Mouse (Mus musculus) MEL (cell line): ENCODE measurements around the gene Pik3r4. TPM values are rescaled to one million over a fixed set of nuclear protein-coding genes. Genes with fewer than 3 reads are reported as not detected.

Source experiments
- DNase-seq: peaks from one replicate; pipeline ENCODE4 v3.0.0; 2011; ENCODE audit warnings: low read depth, low spot score
- H3K27ac ChIP-seq: 2 replicates; pipeline ENCODE4 v1.5.1; 2012; ENCODE audit warnings: low read depth, mild to moderate bottlenecking, control low read depth, low read length, moderate library complexity; ENCODE audit not compliant: control insufficient read depth
- H3K27me3 ChIP-seq, 2 experiments: fragments of 150-350 bp in 1 of 2; sonication (generic) in 1 of 2; 2 replicates each; pipeline ENCODE4 v1.6.1; 2012; ENCODE audit warnings: low read length in 2 of 2, mild to moderate bottlenecking in 2 of 2, improper control_type of control experiment in 1 of 2, moderate library complexity in 1 of 2; ENCODE audit not compliant: insufficient read depth in 2 of 2, control insufficient read depth in 1 of 2
- H3K36me3 ChIP-seq, 2 experiments: 2 replicates each; pipeline ENCODE4 v1.6.1; 2012 to 2014; ENCODE audit warnings: low read length in 2 of 2, improper control_type of control experiment in 1 of 2, inconsistent platforms in 1 of 2, mild to moderate bottlenecking in 1 of 2; ENCODE audit not compliant: insufficient read depth in 2 of 2, control insufficient read depth in 1 of 2
- H3K4me1 ChIP-seq, 2 experiments: fragments of 150-350 bp in 1 of 2; sonication (generic) in 1 of 2; 2 replicates each; pipeline ENCODE4 v1.6.1; 2012; ENCODE audit warnings: low read length in 2 of 2, improper control_type of control experiment in 1 of 2, mild to moderate bottlenecking in 1 of 2; ENCODE audit not compliant: insufficient read depth in 2 of 2, control insufficient read depth in 1 of 2
- H3K4me3 ChIP-seq, 2 experiments: fragments of 150-350 bp in 1 of 2; sonication (generic) in 1 of 2; 2 replicates each; pipeline ENCODE4 v1.5.1; 2012; ENCODE audit warnings: low read depth in 2 of 2, low read length in 2 of 2, mild to moderate bottlenecking in 2 of 2, moderate library complexity in 2 of 2, control low read depth in 1 of 2, improper control_type of control experiment in 1 of 2; ENCODE audit not compliant: control insufficient read depth in 1 of 2, insufficient read depth in 1 of 2
- H3K79me2 ChIP-seq: 2 replicates; pipeline ENCODE4 v1.6.1; 2012; ENCODE audit warnings: mild to moderate bottlenecking, low read length, moderate library complexity; ENCODE audit not compliant: control insufficient read depth, poor library complexity, insufficient read depth
- H3K9ac ChIP-seq: 2 replicates; pipeline ENCODE4 v1.6.1; 2012; ENCODE audit warnings: low read depth, mild to moderate bottlenecking, control low read depth, low read length, moderate library complexity; ENCODE audit not compliant: control insufficient read depth, poor library complexity, severe bottlenecking
- H3K9me3 ChIP-seq: fragments of 150-350 bp; sonication (generic); replicated peaks from 2 replicates; pipeline ENCODE4 v1.6.1; 2012; ENCODE audit warnings: mild to moderate bottlenecking, low read length, improper control_type of control experiment, moderate library complexity; ENCODE audit not compliant: insufficient read depth
- ELF1 ChIP-seq: IDR thresholded peaks from 2 replicates; pipeline ENCODE4 v1.6.1; 2014; ENCODE audit warnings: low read depth, mild to moderate bottlenecking, inconsistent platforms, low read length, improper control_type of control experiment, moderate library complexity
- EP300 ChIP-seq, 2 experiments: IDR thresholded peaks; 2 replicates each; pipeline ENCODE4 v1.6.1; 2011; ENCODE audit warnings: improper control_type of control experiment in 2 of 2, low read length in 2 of 2, low read depth in 1 of 2, mild to moderate bottlenecking in 1 of 2
- GABPA ChIP-seq: IDR thresholded peaks from 2 replicates; pipeline ENCODE4 v1.6.1; 2012; ENCODE audit warnings: low read depth, mild to moderate bottlenecking, inconsistent platforms, low read length, improper control_type of control experiment, moderate library complexity
- MYB ChIP-seq: IDR thresholded peaks from 2 replicates; pipeline ENCODE4 v1.6.1; 2011; ENCODE audit warnings: mild to moderate bottlenecking, low read depth, low read length, improper control_type of control experiment
- NELFE ChIP-seq: IDR thresholded peaks from 2 replicates; pipeline ENCODE4 v1.6.1; 2011; ENCODE audit warnings: low read depth, low read length, improper control_type of control experiment
- POLR2A ChIP-seq, 2 experiments: IDR thresholded peaks; 2 replicates each; pipeline ENCODE4 v1.6.1; 2011 to 2012; ENCODE audit warnings: low read length in 2 of 2, mild to moderate bottlenecking in 2 of 2, control low read depth in 1 of 2, improper control_type of control experiment in 1 of 2, low read depth in 1 of 2, moderate library complexity in 1 of 2; ENCODE audit not compliant: control insufficient read depth in 1 of 2, insufficient read depth in 1 of 2, poor library complexity in 1 of 2
- POLR2AphosphoS2 ChIP-seq: IDR thresholded peaks from 2 replicates; pipeline ENCODE4 v1.6.1; 2011; ENCODE audit warnings: low read length, improper control_type of control experiment
- POLR2AphosphoS5 ChIP-seq: IDR thresholded peaks from 2 replicates; pipeline ENCODE4 v1.6.1; 2012; ENCODE audit warnings: low read depth, borderline replicate concordance, mild to moderate bottlenecking, inconsistent platforms, low read length, moderate library complexity, mixed read lengths
- RAD21 ChIP-seq: IDR thresholded peaks from 2 replicates; pipeline ENCODE4 v1.6.1; 2011; ENCODE audit warnings: mild to moderate bottlenecking, low read depth, low read length, improper control_type of control experiment
- RCOR1 ChIP-seq: IDR thresholded peaks from 2 replicates; pipeline ENCODE4 v1.6.1; 2012; ENCODE audit warnings: low read depth, mild to moderate bottlenecking, inconsistent platforms, low read length, improper control_type of control experiment
- SMC3 ChIP-seq: IDR thresholded peaks from 2 replicates; pipeline ENCODE4 v1.6.1; 2011; ENCODE audit warnings: low read depth, low read length, improper control_type of control experiment
- TAL1 ChIP-seq: IDR thresholded peaks from 2 replicates; pipeline ENCODE4 v1.6.1; 2012; ENCODE audit warnings: mild to moderate bottlenecking, inconsistent platforms, low read length, moderate library complexity, mixed read lengths
- TBP ChIP-seq: IDR thresholded peaks from 2 replicates; pipeline ENCODE4 v1.8.0; 2011; ENCODE audit warnings: low read depth, low read length, improper control_type of control experiment
- TCF12 ChIP-seq: IDR thresholded peaks from 2 replicates; pipeline ENCODE4 v1.6.1; 2014; ENCODE audit warnings: low read depth, mild to moderate bottlenecking, inconsistent platforms, low read length, improper control_type of control experiment, moderate library complexity
- UBTF ChIP-seq: IDR thresholded peaks from 2 replicates; pipeline ENCODE4 v1.6.1; 2012; ENCODE audit warnings: low read depth, mild to moderate bottlenecking, inconsistent platforms, low read length, improper control_type of control experiment, moderate library complexity, borderline replicate concordance; ENCODE audit not compliant: insufficient read depth
- USF1 ChIP-seq: IDR thresholded peaks from 2 replicates; pipeline ENCODE4 v1.6.1; 2014; ENCODE audit warnings: low read depth, mild to moderate bottlenecking, inconsistent platforms, low read length, improper control_type of control experiment, moderate library complexity
- ZC3H11A ChIP-seq: IDR thresholded peaks from 2 replicates; pipeline ENCODE4 v1.6.1; 2012; ENCODE audit warnings: low read depth, mild to moderate bottlenecking, inconsistent platforms, low read length, improper control_type of control experiment
- ZKSCAN1 ChIP-seq: IDR thresholded peaks from 2 replicates; pipeline ENCODE4 v1.6.1; 2012; ENCODE audit warnings: low read depth, mild to moderate bottlenecking, inconsistent platforms, low read length, improper control_type of control experiment, moderate library complexity
- ZMIZ1 ChIP-seq: IDR thresholded peaks from 2 replicates; pipeline ENCODE4 v1.6.1; 2012; ENCODE audit warnings: low read depth, mild to moderate bottlenecking, inconsistent platforms, low read length, improper control_type of control experiment, moderate library complexity
- polyA plus RNA-seq, 2 experiments: library from polyadenylated mRNA; stranded (reverse) in 1 of 2; unstranded in 1 of 2; fragments of >175 nt in 1 of 2; fragments of >200 nt in 1 of 2; gene quantifications; 2 replicates each; pipeline versions ENCODE4 v1.2.1 to v1.2.4; 2012; ENCODE audit warnings: low replicate concordance in 2 of 2, low read depth in 1 of 2; ENCODE audit not compliant: insufficient read length in 2 of 2, insufficient read depth in 1 of 2, missing spikeins in 1 of 2
- total RNA-seq: library from RNA; depleted of rRNA; stranded (reverse); fragments of 300-350 nt; gene quantifications from 2 replicates; pipeline ENCODE4 v1.2.3, GENCODE M21; 2012

Gene Pik3r4
- total and polyA plus RNA-seq, 3 experiments, result 6.6 to 139 (median 22.9) TPM

DNA sequence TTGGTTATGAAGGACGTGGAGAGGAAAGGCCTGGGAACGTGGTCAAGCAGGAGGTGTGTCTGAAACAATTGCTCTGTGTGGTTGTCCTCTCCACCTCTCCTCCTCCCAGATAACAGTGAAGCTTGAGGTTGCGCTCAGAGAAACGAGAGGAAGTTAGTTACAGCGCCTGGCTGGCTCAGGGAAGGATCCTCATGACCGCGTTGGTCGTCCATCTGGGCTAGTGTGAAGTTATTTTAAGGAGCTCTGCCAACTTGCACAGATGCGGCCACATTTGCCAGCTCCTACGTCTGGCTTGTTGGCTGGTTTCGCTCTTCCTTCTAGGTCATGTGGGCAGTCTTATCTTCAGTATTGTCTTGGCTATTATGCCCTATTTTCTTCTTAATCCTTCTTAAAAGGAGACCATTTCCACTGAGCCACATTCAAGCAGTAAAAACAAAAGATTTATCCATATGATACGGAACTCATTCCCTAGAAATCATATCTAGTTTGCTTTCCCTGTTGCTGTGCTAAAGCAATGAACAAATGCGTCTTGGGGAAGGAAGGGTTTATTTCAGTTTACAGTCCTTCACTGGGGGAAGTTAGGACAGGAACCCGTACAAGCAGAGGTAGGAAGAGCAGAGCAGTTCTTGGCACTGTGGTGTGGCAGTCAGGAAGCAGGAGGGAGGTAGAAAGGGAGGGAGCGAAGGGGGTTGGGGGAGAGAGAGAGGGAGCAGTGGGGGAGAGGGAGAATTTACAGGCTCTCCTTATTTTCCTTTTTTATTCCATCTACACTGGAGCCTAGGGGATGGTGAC lies 30.6 kb upstream of the Pik3r4 start:
- no peak for TF ChIP-seq UBTF
- TF ChIP-seq TBP, result no peak
- TF ChIP-seq POLR2AphosphoS2, result no peak
- no peak for TF ChIP-seq POLR2A (IDR thresholded peaks at IDR 0.05; ENCODE audit: control insufficient read depth in 1 of 2, insufficient read depth in 1 of 2, low read depth in 1 of 2, low read length in 2 of 2, poor library complexity in 1 of 2)
- TF ChIP-seq POLR2AphosphoS5, result no peak
- no peak for TF ChIP-seq ZC3H11A
- TF ChIP-seq USF1, result no peak
- TF ChIP-seq RCOR1, result no peak
- TF ChIP-seq TAL1, result no peak
- TF ChIP-seq EP300 (IDR thresholded peaks at IDR 0.05; ENCODE audit: low read depth in 1 of 2, low read length in 2 of 2), result no peak
- TF ChIP-seq SMC3, result no peak
- no peak for TF ChIP-seq ZKSCAN1
- no peak for TF ChIP-seq MYB
- TF ChIP-seq NELFE, result no peak
- TF ChIP-seq RAD21, result no peak
- TF ChIP-seq ELF1, result no peak
- TF ChIP-seq ZMIZ1, result no peak
- no peak for TF ChIP-seq TCF12
- H3K4me1 ChIP-seq, result no peaks in the 10 kb centered on the region
- no peak overlapping the region for H3K9ac ChIP-seq
- DNase-seq, result peak; percentile 30
- H3K4me3 ChIP-seq, result 0 out of 4 replicates have a peak overlapping the region, but pooled peaks of 1 of the 2 experiments have one; percentile 22
- no peaks in the 10 kb centered on the region for H3K36me3 ChIP-seq
- no peaks in the 10 kb centered on the region for H3K27me3 ChIP-seq
- H3K79me2 ChIP-seq, result no peaks in the 10 kb centered on the region
- no peaks in the 10 kb centered on the region for H3K9me3 ChIP-seq
- no peak overlapping the region for H3K27ac ChIP-seq

DNA sequence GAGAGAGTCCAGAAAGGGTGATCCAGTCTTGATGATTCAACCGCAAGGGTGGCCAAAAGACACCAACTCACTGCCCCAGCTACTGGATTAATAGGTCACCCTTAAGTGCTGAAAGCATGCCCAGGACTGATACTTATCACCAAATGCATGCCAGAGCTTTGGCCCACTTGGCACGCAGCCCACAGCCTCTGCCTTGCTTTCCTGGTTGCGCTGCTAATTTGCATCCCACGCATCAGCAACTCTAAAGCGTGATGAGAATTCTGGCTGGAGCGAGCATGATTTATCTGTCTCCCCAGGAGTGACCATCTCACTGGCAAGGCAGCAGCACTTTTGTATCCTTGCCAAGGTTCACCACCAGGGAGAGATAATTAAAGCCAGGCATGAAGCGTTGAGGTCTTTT lies 29.9 kb upstream of the Pik3r4 start:
- Histone ChIP-seq H3K79me2 (no peaks in the 10 kb centered on the region), H3K9me3 (no peaks in the 10 kb centered on the region), H3K36me3 (no peaks in the 10 kb centered on the region), H3K9ac (no peak overlapping the region), H3K27me3 (no peaks in the 10 kb centered on the region), H3K27ac (no peak overlapping the region), H3K4me1 (no peaks in the 10 kb centered on the region; a peak in 1 of 4 replicates), H3K4me3 (no peak overlapping the region)
- no peak for TF ChIP-seq GABPA
- DNase-seq, result no peak
